21 mouse cellular contexts compared by ENCODE assay signal in genomic region chr3:121699401-121699800, GRCm38 (mm10). TPM values are rescaled to one million over a fixed set of nuclear protein-coding genes. Genes with fewer than 3 reads are reported as not detected.
DNase-seq lines count a peak whose midpoint lies in the region; ATAC-seq and TF ChIP-seq lines count a peak whose summit lies in the region.
"Had no signal": no experiment of that assay in that cellular context is flagged by ENCODE, and none has a peak within 500 bp of the region (broad histone marks: within the 10 kb centered on the region; RNA-seq: fewer than 3 reads in every experiment).

No protein-coding gene starts in this region.

- no peaks in the 10 kb centered on the region for H3K9me3 ChIP-seq in hindbrain, embryonic 11.5 days (ENCODE audit: control insufficient read depth, low read length)
- H3K9me3 ChIP-seq in midbrain, embryonic 13.5 days: no peaks in the 10 kb centered on the region
- no peaks in the 10 kb centered on the region for H3K9me3 ChIP-seq in kidney, embryonic 15.5 days (replicated peaks)
- H3K9me3 ChIP-seq: limb, embryonic 12.5 days had no signal

- TF ChIP-seq POLR2A in olfactory bulb, adult 2 months (IDR thresholded peaks at IDR 0.05; ENCODE audit: insufficient read depth, low read depth, low read length): no peak

- 82% methylated on average over 4 of the region's 4 CpGs for WGBS in hindbrain, embryonic 11.5 days
- 75% methylated on average over 4 of the region's 4 CpGs for WGBS in midbrain, embryonic 13.5 days
- 68% methylated on average over 4 of the region's 4 CpGs for WGBS in olfactory bulb, adult 2 months
- 80% methylated on average over 4 of the region's 4 CpGs for WGBS in kidney, embryonic 15.5 days

- H3K4me1 ChIP-seq in hindbrain, embryonic 11.5 days (replicated peaks; ENCODE audit: control insufficient read depth, insufficient read depth, low read length): peaks cover 5% of the 10 kb centered on the region
- peaks cover 42% of the 10 kb centered on the region for H3K4me1 ChIP-seq in midbrain, embryonic 13.5 days (replicated peaks)
- peaks cover 5% of the 10 kb centered on the region for H3K4me1 ChIP-seq in olfactory bulb, adult 2 months (ENCODE audit: control insufficient read depth, insufficient read depth, low read length)
- H3K4me1 ChIP-seq in kidney, embryonic 15.5 days: 0 out of 2 replicates have a peak, but pooled peaks cover 2% of the 10 kb centered on the region

- H3K27ac ChIP-seq in layer of hippocampus, adult 2 months: peak overlapping the region; percentile 92
- H3K27ac ChIP-seq in hindbrain, embryonic 11.5 days (ENCODE audit: low read depth, low read length): peak overlapping the region; percentile 70
- H3K27ac ChIP-seq in midbrain, embryonic 13.5 days: peak overlapping the region; percentile 87
- peak overlapping the region; percentile 6; the same call in 1 of the 2 replicates for H3K27ac ChIP-seq in olfactory bulb, adult 2 months (ENCODE audit: insufficient read depth, low read depth, low read length)
- H3K27ac ChIP-seq in kidney, embryonic 15.5 days: no peak overlapping the region
- H3K27ac ChIP-seq: limb, embryonic 12.5 days; liver, embryonic 14.5 days; stomach, postnatal 0 days had no signal

- no peak for TF ChIP-seq CTCF in layer of hippocampus, adult 2 months (conservative IDR thresholded peaks at IDR 0.05)
- no peak for TF ChIP-seq CTCF in olfactory bulb, adult 2 months (IDR thresholded peaks at IDR 0.05; ENCODE audit: insufficient read depth, low read depth, low read length)

- H3K27me3 ChIP-seq in hindbrain, embryonic 11.5 days (ENCODE audit: control insufficient read depth, insufficient read depth, low read length): no peaks in the 10 kb centered on the region
- H3K27me3 ChIP-seq in midbrain, embryonic 13.5 days: no peaks in the 10 kb centered on the region
- H3K27me3 ChIP-seq in kidney, embryonic 15.5 days: no peaks in the 10 kb centered on the region
- H3K27me3 ChIP-seq: limb, embryonic 12.5 days; Patski had no signal

- DNase-seq in layer of hippocampus, adult 2 months (ENCODE audit: low spot score in 2 of 2): no peak
- DNase-seq in layer of hippocampus, adult 11-12 months (ENCODE audit: low spot score): no peak
- DNase-seq in hindbrain, embryonic 11.5 days (ENCODE audit: low spot score): no peak
- DNase-seq in cerebellum, postnatal 4 days (ENCODE audit: low spot score in 2 of 2): no peak
- no peak for DNase-seq in lung, adult 18-20 months
- DNase-seq: cerebellum, adult 11 months; kidney, adult 2 months; lung, postnatal 10 days; thymus, postnatal 4 days had no signal

- H3K9ac ChIP-seq in hindbrain, embryonic 11.5 days (ENCODE audit: low read depth, low read length): no peak overlapping the region
- no peak overlapping the region for H3K9ac ChIP-seq in midbrain, embryonic 13.5 days (replicated peaks)
- H3K9ac ChIP-seq in kidney, embryonic 15.5 days: no peak overlapping the region
- H3K9ac ChIP-seq: limb, embryonic 12.5 days; liver, embryonic 14.5 days had no signal

- H3K4me2 ChIP-seq in hindbrain, embryonic 11.5 days (replicated peaks; ENCODE audit: low read depth, low read length): no peak overlapping the region
- no peak overlapping the region for H3K4me2 ChIP-seq in midbrain, embryonic 13.5 days (replicated peaks)
- H3K4me2 ChIP-seq in kidney, embryonic 15.5 days: no peak overlapping the region
- H3K4me2 ChIP-seq: limb, embryonic 12.5 days had no signal

- no peak overlapping the region for H3K4me3 ChIP-seq in layer of hippocampus, adult 2 months
- no peak overlapping the region for H3K4me3 ChIP-seq in hindbrain, embryonic 11.5 days (ENCODE audit: low read depth, low read length)
- no peak overlapping the region for H3K4me3 ChIP-seq in midbrain, embryonic 13.5 days (replicated peaks)
- H3K4me3 ChIP-seq in olfactory bulb, adult 2 months (ENCODE audit: insufficient read depth, low read depth, low read length): no peak overlapping the region
- no peak overlapping the region for H3K4me3 ChIP-seq in kidney, embryonic 15.5 days (replicated peaks)
- H3K4me3 ChIP-seq: limb, embryonic 12.5 days had no signal

- no peak; the same call in 1 of the 2 replicates for ATAC-seq in hindbrain, embryonic 11.5 days (ENCODE audit: low FRiP score)
- ATAC-seq in midbrain, embryonic 13.5 days: peak; percentile 4; the same call in 1 of the 2 replicates
- no peak for ATAC-seq in kidney, embryonic 15.5 days (replicated peaks; ENCODE audit: low FRiP score)
- ATAC-seq: Patski had no signal

- no peaks in the 10 kb centered on the region for H3K36me3 ChIP-seq in hindbrain, embryonic 11.5 days (ENCODE audit: control insufficient read depth, insufficient read depth, low read length)
- no peaks in the 10 kb centered on the region for H3K36me3 ChIP-seq in midbrain, embryonic 13.5 days
- H3K36me3 ChIP-seq in kidney, embryonic 15.5 days: no peaks in the 10 kb centered on the region
- H3K36me3 ChIP-seq: limb, embryonic 12.5 days had no signal

RNA-seq across cellular contexts. Expression of gene F3, which starts 23.9 kb away (rescaled TPM):
- total RNA-seq in layer of hippocampus, adult 2 months (2021): 10 to 100 TPM; 52.6 to 68.0 TPM
- 11.7 and 13.6 TPM in 2 replicates for polyA plus RNA-seq in hindbrain, embryonic 11.5 days (2014; fragmentation: Nextera tagmentation; extraction: Ambion mirVana)
- 5.0 and 5.5 TPM in 2 replicates for polyA plus RNA-seq in midbrain, embryonic 13.5 days (2015; fragmentation: Nextera tagmentation; extraction: Ambion mirVana)
- not detected in 2 replicates for polyA plus RNA-seq in olfactory bulb, adult 2 months (2012; ENCODE audit: insufficient read depth, insufficient read length, low replicate concordance, missing spikeins)
- 16.7 and 17.4 TPM in 2 replicates for polyA plus RNA-seq in kidney, embryonic 15.5 days (2015; fragmentation: Nextera tagmentation; extraction: Ambion mirVana)
- total RNA-seq: megakaryocyte-erythroid progenitor cell, adult 5-6 weeks had no signal

RNA-seq across cellular contexts. Expression of gene 4930432M17Rik, which starts 28.8 kb away (rescaled TPM):
- total RNA-seq in layer of hippocampus, adult 2 months (2021): not detected
- not detected in 2 replicates for polyA plus RNA-seq in hindbrain, embryonic 11.5 days (2014; fragmentation: Nextera tagmentation; extraction: Ambion mirVana)
- not detected in 2 replicates for polyA plus RNA-seq in midbrain, embryonic 13.5 days (2015; fragmentation: Nextera tagmentation; extraction: Ambion mirVana)
- not detected in 2 replicates for polyA plus RNA-seq in olfactory bulb, adult 2 months (2012; ENCODE audit: insufficient read depth, insufficient read length, low replicate concordance, missing spikeins)
- not detected in 2 replicates for polyA plus RNA-seq in kidney, embryonic 15.5 days (2015; fragmentation: Nextera tagmentation; extraction: Ambion mirVana)
- total RNA-seq: layer of hippocampus, adult 18-20 months; left cerebral cortex, adult 18-20 months; megakaryocyte-erythroid progenitor cell, adult 5-6 weeks had no signal
- polyA plus RNA-seq: gonadal fat pad, adult 2 months; heart, embryonic 14.5 days; kidney, adult 2 months; limb, embryonic 12.5 days; liver, embryonic 14.5 days; Patski; stomach, postnatal 0 days had no signal
